Mouse (Mus musculus): ENCODE measurements around the gene Trf. TPM values are rescaled to one million over a fixed set of nuclear protein-coding genes. Genes with fewer than 3 reads are reported as not detected.

The Trf gene
- total RNA-seq, 2 experiments from 2014 or later: 131 to 135 TPM

- intact Hi-C loops (cut with DNase I): no loop called here
- no peak overlapping the region for H3K4me3 ChIP-seq
- no peak overlapping the region for H3K27ac ChIP-seq
- DNase-seq (ENCODE audit: extremely low spot score in 1 of 2, low spot score in 2 of 2): no peak
- TF ChIP-seq CTCF (IDR thresholded peaks at IDR 0.05): no peak
These were observed 16.6 kb downstream of the Trf start for GRCm38 (mm10) chr9:103213631-103214030.

GRCm38 (mm10) chr9:103212654-103213420 is 17.4 kb downstream of the Trf start:
- Histone ChIP-seq H3K4me3 (no peak overlapping the region), H3K27ac (no peak overlapping the region)
- no peak for DNase-seq (ENCODE audit: extremely low spot score in 1 of 2, low spot score in 2 of 2)
- no peak for TF ChIP-seq CTCF (IDR thresholded peaks at IDR 0.05)
- intact Hi-C loops (cut with DNase I): no loop called here

GRCm38 (mm10) chr9:103208802-103209423 is 21.3 kb downstream of the Trf start:
- intact Hi-C loops (cut with DNase I): loop anchor here (1.0 to 5.0 kb wide), 2 partner anchors 96 to 153 kb away; partner anchors contain the start of genes 1300017J02Rik and Topbp1
- DNase-seq (ENCODE audit: extremely low spot score in 1 of 2, low spot score in 2 of 2): no peak
- no peak overlapping the region for H3K27ac ChIP-seq
- H3K4me3 ChIP-seq: no peak overlapping the region
- TF ChIP-seq CTCF (IDR thresholded peaks at IDR 0.05): no peak

GRCm38 (mm10) chr9:103207846-103208245 is 22.4 kb downstream of the Trf start:
- DNase-seq (ENCODE audit: extremely low spot score in 1 of 2, low spot score in 2 of 2): peak; percentile 53 to 62
- Histone ChIP-seq H3K27ac (no peak overlapping the region), H3K4me3 (peak overlapping the region; percentile 30; the same call in 1 of the 2 replicates)
- intact Hi-C loops (cut with DNase I): loop anchor here (1.0 to 5.0 kb wide), 2 partner anchors 97 to 154 kb away; partner anchors contain the start of genes 1300017J02Rik and Topbp1
- peak; percentile 91 for TF ChIP-seq CTCF (IDR thresholded peaks at IDR 0.05)

- H3K4me3 ChIP-seq: no peak overlapping the region
- TF ChIP-seq CTCF (IDR thresholded peaks at IDR 0.05): no peak
- DNase-seq (ENCODE audit: extremely low spot score in 1 of 2, low spot score in 2 of 2): no peak
- H3K27ac ChIP-seq: no peak overlapping the region
- intact Hi-C loops (cut with DNase I): loop anchor here (5.0 kb wide), 1 partner anchor 157 kb away; no protein-coding TSS in a partner anchor
These were observed 24.5 kb downstream of the Trf start for GRCm38 (mm10) chr9:103205786-103206185.

- no peak for TF ChIP-seq CTCF (IDR thresholded peaks at IDR 0.05)
- H3K27ac ChIP-seq: peak within 1 kb of the TSS; percentile 78
- DNase-seq (ENCODE audit: extremely low spot score in 1 of 2, low spot score in 2 of 2): peak; percentile 93 to 94
- intact Hi-C loops (cut with DNase I): loop anchor here (5.0 kb wide), 1 partner anchor 109 kb away; no protein-coding TSS in a partner anchor
- peak within 1 kb of the TSS; percentile 74 for H3K4me3 ChIP-seq
These were observed 28.5 kb downstream of the Trf start, which contains the start of gene Srprb for GRCm38 (mm10) chr9:103201561-103202260. TSS of gene Srprb (minus strand) at chr9:103202137.

GRCm38 (mm10) chr9:103188416-103188815 is 41.8 kb downstream of the Trf start:
- intact Hi-C loops (cut with DNase I): no loop called here
- H3K4me3 ChIP-seq: no peak overlapping the region
- H3K27ac ChIP-seq: no peak overlapping the region
- TF ChIP-seq CTCF (IDR thresholded peaks at IDR 0.05): no peak
- DNase-seq (ENCODE audit: extremely low spot score in 1 of 2, low spot score in 2 of 2): no peak

- DNase-seq (ENCODE audit: extremely low spot score in 1 of 2, low spot score in 2 of 2): no peak
- no peak overlapping the region for H3K27ac ChIP-seq
- no peak overlapping the region for H3K4me3 ChIP-seq
- intact Hi-C loops (cut with DNase I): no loop called here
- TF ChIP-seq CTCF (IDR thresholded peaks at IDR 0.05): no peak
These were observed 43.5 kb downstream of the Trf start for GRCm38 (mm10) chr9:103186747-103187146.

GRCm38 (mm10) chr9:103185946-103186345 is 44.3 kb downstream of the Trf start:
- no peak for DNase-seq (ENCODE audit: extremely low spot score in 1 of 2, low spot score in 2 of 2)
- intact Hi-C loops (cut with DNase I): no loop called here
- Histone ChIP-seq H3K4me3 (no peak overlapping the region), H3K27ac (0 out of 2 replicates have a peak overlapping the region, but pooled peaks have one; percentile 24)
- no peak for TF ChIP-seq CTCF (IDR thresholded peaks at IDR 0.05)

GRCm38 (mm10) chr9:103184855-103185254 is 45.4 kb downstream of the Trf start:
- no peak overlapping the region for H3K4me3 ChIP-seq
- H3K27ac ChIP-seq: no peak overlapping the region
- no peak for TF ChIP-seq CTCF (IDR thresholded peaks at IDR 0.05)
- intact Hi-C loops (cut with DNase I): no loop called here
- no peak for DNase-seq (ENCODE audit: extremely low spot score in 1 of 2, low spot score in 2 of 2)

GRCm38 (mm10) chr9:103181886-103182285 is 48.4 kb downstream of the Trf start:
- no peak for TF ChIP-seq CTCF (IDR thresholded peaks at IDR 0.05)
- Histone ChIP-seq H3K4me3 (no peak overlapping the region), H3K27ac (no peak overlapping the region)
- DNase-seq (ENCODE audit: extremely low spot score in 1 of 2, low spot score in 2 of 2): no peak
- intact Hi-C loops (cut with DNase I): no loop called here
